Mouse (Mus musculus) heart, postnatal 10 days (tissue): ENCODE results near the gene Eci2. TPM values are rescaled to one million over a fixed set of nuclear protein-coding genes. Genes with fewer than 3 reads are reported as not detected.
A peak's percentile ranks its signal among the peaks of the same experiment; 100 is the strongest.
"Not testable (repeated sequence)": the region's sequence is repeated elsewhere in the genome, so short reads cannot be mapped to it uniquely, and the experiment has no call there.

Source experiments
- DNase-seq, 2 experiments: peaks; one replicate each; pipeline ENCODE4 v3.0.0; 2021
- intact Hi-C: fragments of 180-260 bp; cut with DNase I; formaldehyde crosslinking; loops from one replicate; pipeline ENCODE4 v1.15.1; 2025
- total RNA-seq, 2 experiments: library from RNA; stranded (reverse); gene quantifications; 2 replicates each; pipeline ENCODE4 v1.2.3; 2021

Gene Eci2
- total RNA-seq, 2 experiments from 2014 or later = 295 to 312 TPM

GRCm38 (mm10) chr13:34993983-34994811 is 32.7 kb downstream of the Eci2 start:
- intact Hi-C loops = loop anchor here (2.0 to 10.0 kb wide), 2 partner anchors 33 to 809 kb away; partner anchors contain the start of gene Eci2

GRCm38 (mm10) chr13:34993595-34993982 is 33.3 kb downstream of the Eci2 start:
- intact Hi-C loops = loop anchor here (10.0 kb wide), 1 partner anchor 809 kb away; no protein-coding TSS in a partner anchor
- no peak for DNase-seq

More at GRCm38 (mm10) chr13:34993983-34994811, 32.7 kb downstream of the Eci2 start:
- DNase-seq = peak; percentile 98

GRCm38 (mm10) chr13:34993085-34993484 is 33.8 kb downstream of the Eci2 start:
- DNase-seq = peak in 1 of 2 experiments; percentile 8
- intact Hi-C loops = loop anchor here (10.0 kb wide), 1 partner anchor 808 kb away; no protein-coding TSS in a partner anchor

- no peak for DNase-seq
- intact Hi-C loops = loop anchor here (10.0 kb wide), 1 partner anchor 807 kb away; no protein-coding TSS in a partner anchor
Observed at GRCm38 (mm10) chr13:34991581-34992273, 35.2 kb downstream of the Eci2 start.

GRCm38 (mm10) chr13:34983479-34983878 is 43.4 kb downstream of the Eci2 start:
- intact Hi-C loops, DNase-seq: not testable (repeated sequence)

- intact Hi-C loops = loop anchor here (10.0 kb wide), 1 partner anchor 46 kb away; the partner anchor contains the start of gene Eci2
- DNase-seq = not testable (repeated sequence)
Observed at GRCm38 (mm10) chr13:34978635-34979034, 48.3 kb downstream of the Eci2 start.

- intact Hi-C loops = loop anchor here (10.0 kb wide), 1 partner anchor 47 kb away; the partner anchor contains the start of gene Eci2
- no peak for DNase-seq
Observed at GRCm38 (mm10) chr13:34977410-34977809, 49.5 kb downstream of the Eci2 start.

- intact Hi-C loops = loop anchor here (10.0 kb wide), 1 partner anchor 49 kb away; the partner anchor contains the start of gene Eci2
- no peak for DNase-seq
Observed at GRCm38 (mm10) chr13:34976116-34976515, 50.8 kb downstream of the Eci2 start.

- intact Hi-C loops = loop anchor here (2.0 to 10.0 kb wide), 2 partner anchors 51 to 331 kb away; partner anchors contain the start of gene Eci2
- no peak for DNase-seq
Observed at GRCm38 (mm10) chr13:34973770-34974169, 53.1 kb downstream of the Eci2 start.

GRCm38 (mm10) chr13:34973149-34973548 is 53.7 kb downstream of the Eci2 start:
- peak in 1 of 2 experiments; percentile 26 for DNase-seq
- intact Hi-C loops = loop anchor here (2.0 to 10.0 kb wide), 2 partner anchors 52 to 330 kb away; partner anchors contain the start of gene Eci2

- DNase-seq = not testable (repeated sequence)
- intact Hi-C loops = loop anchor here (2.0 to 10.0 kb wide), 2 partner anchors 52 to 330 kb away; partner anchors contain the start of gene Eci2
Observed at GRCm38 (mm10) chr13:34972456-34972855, 54.4 kb downstream of the Eci2 start.

GRCm38 (mm10) chr13:34965647-34966046 is 61.2 kb downstream of the Eci2 start:
- DNase-seq, intact Hi-C loops: not testable (repeated sequence)

GRCm38 (mm10) chr13:34964866-34965265 is 62.0 kb downstream of the Eci2 start:
- intact Hi-C loops = no loop called here
- no peak for DNase-seq

GRCm38 (mm10) chr13:34964419-34964818 is 62.5 kb downstream of the Eci2 start:
- DNase-seq = peak; percentile 8
- intact Hi-C loops = no loop called here

- peak; percentile 40 for DNase-seq
- intact Hi-C loops = no loop called here
Observed at GRCm38 (mm10) chr13:34963511-34964397, 63.1 kb downstream of the Eci2 start, which contains the start of gene Eci3. Eci3 (minus strand) TSS chr13:34963810.

GRCm38 (mm10) chr13:34960996-34961770 is 65.7 kb downstream of the Eci2 start:
- intact Hi-C loops = no loop called here
- DNase-seq = no peak

GRCm38 (mm10) chr13:34958158-34958557 is 68.7 kb downstream of the Eci2 start:
- intact Hi-C loops = not testable (repeated sequence)

GRCm38 (mm10) chr13:34956901-34957300 is 70.0 kb downstream of the Eci2 start:
- intact Hi-C loops = no loop called here

More at GRCm38 (mm10) chr13:34958158-34958557, 68.7 kb downstream of the Eci2 start:
- DNase-seq = not testable (repeated sequence)

GRCm38 (mm10) chr13:34951437-34951836 is 75.5 kb downstream of the Eci2 start:
- intact Hi-C loops, DNase-seq: not testable (repeated sequence)

More at GRCm38 (mm10) chr13:34956901-34957300, 70.0 kb downstream of the Eci2 start:
- DNase-seq = no peak
